Mouse (Mus musculus) layer of hippocampus, adult 11-12 months (tissue): Measurements from ENCODE around the gene Paqr6.

Source experiments
- DNase-seq: peaks from one replicate; pipeline ENCODE4 v3.0.0; 2022; ENCODE audit warnings: low spot score

Gene Paqr6

DNA sequence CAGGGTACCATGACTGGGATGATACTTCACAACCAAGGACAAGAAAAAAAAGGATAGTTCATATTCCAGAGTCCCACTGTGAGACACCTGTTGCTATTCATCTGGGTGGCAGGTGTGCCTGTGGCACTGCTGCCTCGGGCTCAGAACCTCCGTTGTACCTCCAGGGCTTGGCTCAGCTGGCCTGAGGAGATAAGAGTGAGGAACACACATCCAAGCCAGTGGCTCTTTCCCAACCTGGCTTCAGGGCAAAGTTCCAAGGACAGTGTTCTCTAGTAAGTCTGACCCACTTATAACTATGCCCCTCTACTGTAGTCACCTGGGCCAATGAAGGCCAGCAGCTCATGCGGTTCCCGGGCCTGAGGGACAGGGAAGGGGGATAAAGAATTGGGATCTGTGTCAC, 47.3 kb downstream of the Paqr6 start:
- DNase-seq = no peak

DNA sequence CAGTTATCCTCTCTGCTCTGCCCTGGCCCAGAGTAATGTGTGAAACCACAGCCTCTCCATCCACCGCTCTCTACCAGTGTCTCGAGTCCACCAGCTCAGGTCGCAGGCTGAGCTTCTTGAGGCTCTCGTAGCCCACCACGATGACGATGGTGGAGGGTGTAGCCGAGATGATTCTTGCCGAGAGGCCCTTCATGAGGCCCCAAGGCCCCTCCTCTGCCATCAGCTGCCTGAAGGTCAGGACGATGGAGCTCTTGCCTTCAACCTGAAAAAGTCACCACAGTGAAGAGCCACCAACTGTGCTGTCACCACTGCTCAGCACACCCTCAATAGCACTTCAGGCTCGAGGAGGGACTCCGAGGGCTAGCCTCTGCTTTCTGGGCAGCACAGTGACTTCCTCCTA, 48.3 kb downstream of the Paqr6 start:
- DNase-seq = no peak

DNA sequence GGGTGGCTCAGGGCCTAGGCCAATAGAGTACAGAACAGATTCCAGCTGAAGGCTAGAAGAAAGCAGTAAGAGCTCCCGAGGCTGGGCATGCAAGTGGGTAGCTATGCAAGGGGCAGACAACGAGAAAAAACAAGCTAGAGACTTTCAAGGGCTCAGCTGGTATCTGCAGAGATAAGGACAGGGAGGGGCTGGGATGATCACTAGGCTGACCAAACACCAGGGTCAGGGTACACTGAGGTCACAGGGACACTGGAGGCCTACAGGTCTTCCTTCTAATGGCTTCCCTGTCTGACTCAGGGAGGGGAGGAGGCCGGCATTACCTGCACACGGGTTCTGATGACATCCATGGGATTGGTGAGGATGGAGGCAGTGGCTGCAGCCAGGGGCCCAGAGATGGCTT, 51.3 kb downstream of the Paqr6 start:
- DNase-seq = no peak

DNA sequence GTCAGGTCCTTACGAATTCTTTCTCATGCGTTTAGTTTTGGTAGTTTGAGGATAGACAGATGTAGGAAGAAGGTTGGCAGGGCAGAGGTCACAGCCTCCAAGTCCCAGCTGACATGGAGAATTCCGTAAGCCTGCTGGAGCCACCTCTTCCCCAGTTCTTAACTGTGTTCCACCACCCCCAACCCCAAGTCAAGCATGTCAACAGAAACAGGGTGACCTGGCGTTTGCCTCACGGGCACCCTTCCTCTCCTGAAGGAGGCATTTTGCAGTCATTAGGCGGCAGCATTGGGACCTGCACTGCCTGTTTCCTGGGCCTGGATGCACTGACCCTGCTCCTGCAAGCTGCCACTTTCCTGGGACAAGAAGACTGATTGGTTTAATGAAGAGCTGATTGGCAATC, 53.6 kb downstream of the Paqr6 start:
- DNase-seq = no peak
